Mouse (Mus musculus): ENCODE data around the gene Cks1b.

DNA sequence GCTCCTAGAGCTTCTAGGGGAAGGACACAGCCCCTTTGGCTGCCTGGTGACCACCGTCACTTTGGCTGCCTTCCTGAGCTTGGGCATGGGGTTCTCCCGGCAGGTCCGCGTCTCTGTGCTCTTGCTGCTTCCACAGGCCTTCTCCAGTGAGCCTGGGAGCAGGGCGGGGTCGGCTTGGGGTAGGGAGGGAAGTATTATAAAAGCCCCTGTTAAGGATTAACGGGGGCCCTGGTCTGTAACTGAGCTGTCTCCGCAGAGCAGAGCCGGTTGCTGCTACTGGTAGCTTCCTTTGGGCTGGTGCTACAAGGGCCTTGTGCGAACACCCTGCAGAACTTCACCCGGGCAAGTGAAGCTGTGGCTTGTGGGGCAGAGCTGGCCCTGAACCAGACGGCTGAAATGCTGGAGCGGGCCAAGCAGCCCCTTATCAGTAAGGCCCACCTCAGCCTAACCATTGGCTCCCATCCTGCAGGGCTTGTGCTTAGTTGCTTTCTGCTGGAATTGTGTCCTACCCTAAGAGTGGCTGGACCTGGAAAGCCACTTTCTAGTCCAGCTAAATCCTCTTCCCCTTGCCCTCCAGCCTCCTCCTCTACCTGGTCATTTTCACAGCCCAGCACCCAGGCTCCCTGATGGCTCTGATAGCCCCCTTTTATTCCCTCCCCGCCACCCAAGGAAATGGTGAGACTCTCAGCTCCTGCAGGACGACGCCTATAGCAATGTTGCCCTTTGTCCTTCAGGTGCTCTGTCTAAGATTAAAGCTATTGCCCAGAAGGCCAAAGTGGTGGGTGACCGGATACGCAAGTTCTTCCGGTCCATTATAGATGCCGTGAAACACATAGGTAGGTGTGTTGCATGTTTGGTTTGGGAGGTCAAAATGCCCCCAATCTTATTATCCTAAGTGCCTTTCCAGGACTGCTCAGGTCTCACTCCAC, 52.4 kb downstream of the Cks1b start:
- TF ChIP-seq CTCF (IDR thresholded peaks at IDR 0.05; ENCODE audit: insufficient read depth, low read depth, low read length) (no peak), POLR2A (IDR thresholded peaks at IDR 0.05; ENCODE audit: insufficient read depth, low read depth, low read length) (no peak)
